Mouse (Mus musculus): ENCODE measurements at regions not wholly inside any gene's neighbourhood (a gene's known extent, or its start where the extent isn't known, plus 50 kb on each side); places are given as distances from the start of the nearest gene placed in this dataset.
"Not testable (repeated sequence)": the region's sequence is repeated elsewhere in the genome, so short reads cannot be mapped to it uniquely, and the experiment has no call there.

DNA sequence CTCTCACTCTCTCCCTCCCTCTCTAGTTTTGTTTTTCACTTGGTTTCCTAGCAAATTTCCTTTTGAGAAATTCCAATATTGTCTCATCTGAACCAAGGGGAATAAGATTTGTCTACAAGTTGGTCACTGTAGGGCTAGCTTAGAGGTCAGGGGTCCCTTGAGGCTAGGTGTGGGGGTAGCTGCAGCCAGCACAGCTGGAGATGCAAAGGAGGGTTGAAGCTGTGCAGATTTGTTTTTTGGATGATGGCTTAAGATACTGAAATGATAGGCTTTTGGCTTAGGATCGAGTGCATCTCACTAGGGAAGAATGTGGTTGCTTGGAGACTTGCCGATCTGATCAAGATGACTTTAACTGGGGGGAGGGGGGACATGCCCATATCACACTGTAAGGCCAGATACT, 88.3 kb upstream of the Tmem28 start:
- DNase-seq (ENCODE audit: extremely low spot score in 1 of 2, low spot score in 1 of 2): no peak

GRCm38 (mm10) chrX:99725101-99725500, 95.7 kb upstream of the Tmem28 start:
- DNase-seq (ENCODE audit: extremely low spot score in 1 of 2, low spot score in 1 of 2): peak in 1 of 2 experiments; percentile 49

GRCm38 (mm10) chrX:99695366-99695765, 125.5 kb upstream of the Tmem28 start:
- no peak for DNase-seq (ENCODE audit: extremely low spot score in 1 of 2, low spot score in 1 of 2)

DNA sequence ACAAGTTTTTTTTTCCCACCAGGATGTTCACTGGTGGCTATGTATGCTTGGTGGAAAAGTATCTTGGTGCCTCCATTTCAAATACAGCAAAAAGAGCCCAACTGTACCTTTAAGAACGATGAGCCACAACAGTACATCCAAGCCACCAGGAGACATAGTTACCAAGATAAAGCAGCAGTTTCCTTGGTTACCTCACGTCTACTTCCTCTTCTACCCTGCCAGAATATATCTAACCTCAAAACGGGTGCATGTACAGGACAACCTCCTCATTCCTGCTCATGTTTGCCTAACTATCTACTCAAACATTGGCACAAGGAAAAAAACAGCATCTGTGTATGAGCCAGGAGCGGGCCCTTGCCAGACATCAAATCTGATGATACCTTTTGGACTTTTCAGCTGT, 129.8 kb upstream of the Tmem28 start:
- DNase-seq (ENCODE audit: extremely low spot score in 1 of 2, low spot score in 1 of 2): no peak

- no peak for DNase-seq (ENCODE audit: extremely low spot score in 1 of 2, low spot score in 1 of 2)
Measured at GRCm38 (mm10) chrX:99689761-99690160, 131.1 kb upstream of the Tmem28 start.

GRCm38 (mm10) chrX:99682491-99682890, 138.3 kb upstream of the Tmem28 start:
- not testable (repeated sequence) for DNase-seq (ENCODE audit: extremely low spot score in 1 of 2, low spot score in 1 of 2)

DNA sequence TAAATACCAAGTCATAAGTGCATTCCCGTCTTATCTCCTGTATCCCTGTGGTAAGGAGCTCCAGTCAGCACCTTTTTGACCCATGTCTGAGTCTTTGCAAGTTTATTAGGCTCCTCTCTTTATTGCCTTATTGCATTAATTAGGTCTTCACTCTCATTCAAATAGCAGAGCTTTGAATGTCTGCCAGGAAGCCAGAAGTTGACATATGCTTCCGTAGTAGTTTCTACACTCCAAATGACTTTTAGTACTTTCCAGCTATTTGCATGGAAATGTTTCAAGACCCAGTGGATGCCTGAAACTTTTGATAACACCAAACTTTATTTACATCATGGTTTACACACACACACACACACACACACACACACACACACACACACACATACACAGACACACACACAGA, 153.2 kb upstream of the Tmem28 start:
- DNase-seq (ENCODE audit: extremely low spot score in 1 of 2, low spot score in 1 of 2): no peak

DNA sequence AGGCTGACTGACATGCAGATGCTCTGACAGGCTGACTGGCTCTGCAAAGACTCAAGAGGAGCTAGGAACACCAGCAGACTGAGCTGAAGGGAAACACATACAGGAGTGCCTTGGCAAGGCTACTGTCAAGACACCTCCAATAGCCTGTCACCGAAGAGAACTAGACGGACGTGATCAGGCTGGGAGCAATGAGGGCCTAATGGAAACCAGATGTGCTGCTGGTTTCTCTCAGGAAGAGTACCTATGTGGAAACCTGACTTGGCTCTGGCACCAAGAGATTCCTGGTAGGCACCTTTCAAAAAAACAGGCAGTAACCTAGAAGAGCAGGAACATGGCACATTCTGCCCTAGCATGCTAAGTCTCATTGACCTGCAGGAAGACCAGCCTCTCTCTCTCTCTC, 158.3 kb upstream of the Tmem28 start:
- DNase-seq (ENCODE audit: extremely low spot score in 1 of 2, low spot score in 1 of 2): no peak

- no peak for DNase-seq (ENCODE audit: extremely low spot score in 1 of 2, low spot score in 1 of 2)
Measured at GRCm38 (mm10) chrX:99659496-99660140, 161.2 kb upstream of the Tmem28 start.

GRCm38 (mm10) chrX:99657790-99658451, 162.9 kb upstream of the Tmem28 start:
- peak; percentile 61 to 76 for DNase-seq (ENCODE audit: extremely low spot score in 1 of 2, low spot score in 1 of 2)

- DNase-seq (ENCODE audit: extremely low spot score in 1 of 2, low spot score in 1 of 2): no peak
Measured at GRCm38 (mm10) chrX:99656988-99657387, 163.8 kb upstream of the Tmem28 start.

- DNase-seq (ENCODE audit: extremely low spot score in 1 of 2, low spot score in 1 of 2): no peak
Measured at GRCm38 (mm10) chrX:99632211-99632775, 161.2 kb upstream of the Pja1 start.

DNA sequence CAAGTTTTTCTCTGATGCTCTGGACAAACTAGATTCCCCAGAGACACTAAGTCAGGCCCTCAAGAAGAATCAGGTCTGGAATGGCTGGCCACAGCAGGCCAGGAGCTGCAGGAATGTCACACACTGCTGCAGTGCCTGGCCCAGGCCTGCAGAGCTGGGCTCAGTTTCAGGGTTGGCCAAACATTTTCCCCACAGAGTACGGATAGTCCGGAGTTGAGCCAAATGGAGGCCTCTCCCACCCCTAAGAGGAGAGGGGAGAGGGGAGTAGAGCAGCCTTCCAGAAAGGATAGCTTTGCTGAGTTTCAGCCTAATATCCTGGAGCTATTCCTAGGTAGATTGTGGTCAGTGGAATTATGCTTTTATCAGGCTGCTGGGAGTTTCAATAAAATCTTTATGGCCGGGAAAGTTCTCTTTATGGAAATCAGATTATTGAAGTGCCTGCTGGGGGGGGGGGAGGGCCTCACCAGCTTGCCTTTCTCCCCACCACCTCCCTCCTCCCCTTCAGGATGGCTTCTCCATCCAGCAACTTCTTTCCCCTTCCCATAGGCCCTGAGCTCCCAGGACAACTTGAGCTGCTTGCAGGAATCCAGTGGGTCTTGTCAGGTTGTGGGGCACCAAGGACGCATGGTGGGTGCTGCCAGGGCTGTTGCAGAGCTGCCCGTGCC, 153.6 kb upstream of the Pja1 start:
- no peak for DNase-seq (ENCODE audit: extremely low spot score in 1 of 2, low spot score in 1 of 2)

GRCm38 (mm10) chrX:99612130-99612759, 141.2 kb upstream of the Pja1 start:
- no peak for DNase-seq (ENCODE audit: extremely low spot score in 1 of 2, low spot score in 1 of 2)

- no peak for DNase-seq (ENCODE audit: extremely low spot score in 1 of 2, low spot score in 1 of 2)
Measured at GRCm38 (mm10) chrX:99610096-99610495, 139.0 kb upstream of the Pja1 start.

GRCm38 (mm10) chrX:99609591-99609990, 138.5 kb upstream of the Pja1 start:
- DNase-seq (ENCODE audit: extremely low spot score in 1 of 2, low spot score in 1 of 2): no peak

- DNase-seq (ENCODE audit: extremely low spot score in 1 of 2, low spot score in 1 of 2): no peak
Measured at GRCm38 (mm10) chrX:99608284-99608692, 137.2 kb upstream of the Pja1 start.

DNA sequence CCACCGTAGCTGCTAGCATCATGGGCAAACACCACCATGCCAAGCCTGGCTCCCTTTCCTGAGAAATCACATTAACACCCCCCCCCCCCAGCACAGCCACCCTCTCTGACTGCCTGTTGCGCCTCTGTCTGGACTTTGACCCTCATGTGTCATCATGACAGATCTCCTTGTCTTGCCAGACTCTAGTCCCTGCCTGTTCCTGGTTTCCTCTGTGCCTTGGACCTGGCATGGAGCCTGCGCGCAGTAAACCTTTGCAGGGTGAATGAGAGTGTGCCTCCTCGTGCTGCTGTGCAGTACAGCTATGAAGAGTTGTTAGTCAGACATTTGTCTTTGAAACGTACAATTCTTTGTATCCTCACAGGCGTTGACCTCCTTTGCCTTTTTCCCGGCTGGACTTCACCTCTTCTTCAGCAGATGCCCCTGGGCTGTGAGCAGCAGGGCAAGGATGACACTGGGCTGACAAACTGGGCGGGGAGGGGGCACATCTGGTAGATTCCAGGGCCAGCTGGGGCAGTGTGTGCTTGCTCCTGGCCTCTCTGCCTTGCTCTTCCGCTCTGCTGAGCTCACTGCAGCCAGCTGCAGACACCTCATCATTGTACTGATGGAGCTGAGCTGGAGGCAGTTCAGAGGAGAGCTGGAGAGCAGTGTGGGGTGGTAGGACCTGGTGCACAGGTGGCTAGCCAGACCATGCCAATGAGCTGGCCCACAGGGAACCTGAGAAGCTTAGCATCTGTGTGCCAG, 134.2 kb upstream of the Pja1 start:
- no peak for DNase-seq (ENCODE audit: extremely low spot score in 1 of 2, low spot score in 1 of 2)

GRCm38 (mm10) chrX:99603714-99604113, 132.6 kb upstream of the Pja1 start:
- no peak for DNase-seq (ENCODE audit: extremely low spot score in 1 of 2, low spot score in 1 of 2)

GRCm38 (mm10) chrX:99602268-99602885, 131.3 kb upstream of the Pja1 start:
- no peak for DNase-seq (ENCODE audit: extremely low spot score in 1 of 2, low spot score in 1 of 2)
